Mouse (Mus musculus) ES-Bruce4 (cell line): ENCODE measurements around the gene Blvrb.

Source experiments
- CTCF ChIP-seq: IDR thresholded peaks from one replicate; pipeline ENCODE4 v1.8.1; 2011; ENCODE audit warnings: low read depth, low read length
- EP300 ChIP-seq: IDR thresholded peaks from 2 replicates; pipeline ENCODE4 v1.6.1; 2011; ENCODE audit warnings: low read depth, low read length; ENCODE audit not compliant: insufficient read depth
- POLR2A ChIP-seq: IDR thresholded peaks from one replicate; pipeline ENCODE4 v1.8.1; 2011; ENCODE audit warnings: low read length; ENCODE audit not compliant: insufficient read depth

- TF ChIP-seq POLR2A (no peak), CTCF (no peak), EP300 (no peak)
Observed at GRCm38 (mm10) chr7:27476098-27476635, 28.4 kb downstream of the Blvrb start.
